Mouse (Mus musculus) cerebellum, adult 2 months (tissue): ENCODE measurements around the gene Gltp.

Source experiments
- CTCF ChIP-seq: fragments of 200-500 bp; IDR thresholded peaks from 2 replicates; pipeline ENCODE4 v1.5.1; 2011; ENCODE audit warnings: low read depth, mild to moderate bottlenecking, control low read depth, low read length, moderate library complexity, borderline replicate concordance; ENCODE audit not compliant: insufficient read depth
- POLR2A ChIP-seq: fragments of 200-500 bp; IDR thresholded peaks from 2 replicates; pipeline ENCODE4 v1.6.1; 2011; ENCODE audit warnings: low read length, control low read depth, borderline replicate concordance; ENCODE audit not compliant: insufficient read depth

DNA sequence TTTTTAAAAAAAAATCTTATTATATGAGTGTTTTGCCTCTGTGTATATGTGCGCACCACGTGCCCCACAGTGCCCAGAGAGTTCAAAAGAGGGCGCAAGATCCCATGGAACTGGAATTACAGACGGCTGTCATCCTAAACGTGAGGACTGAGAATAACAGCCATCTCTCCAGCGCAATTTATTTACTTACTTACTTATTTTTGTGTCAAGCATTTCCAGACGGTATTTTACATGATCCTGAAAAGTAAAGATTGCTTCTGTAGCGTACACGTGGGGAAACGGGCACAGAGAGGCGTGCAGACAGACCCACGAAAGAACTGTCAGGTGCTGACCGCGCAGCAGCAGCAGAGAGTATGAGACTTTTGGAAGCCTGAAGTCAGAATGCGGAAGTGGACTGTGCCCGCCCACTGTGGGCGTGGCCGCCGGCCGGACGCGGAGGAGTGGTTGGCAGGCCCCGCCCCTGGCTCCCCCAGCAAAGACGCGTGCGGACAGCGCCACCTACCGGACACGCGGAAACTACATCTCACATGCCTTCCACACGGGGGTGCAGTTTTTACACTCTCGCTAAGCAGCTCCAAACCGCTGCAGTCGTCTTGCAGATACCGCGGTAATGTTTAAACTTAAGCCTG is 23.4 kb downstream of the Gltp start:
- peak; percentile 27; the same call in 1 of the 2 replicates for TF ChIP-seq POLR2A
- TF ChIP-seq CTCF = peak; percentile 100
